Mouse (Mus musculus): ENCODE data around the gene Atg7.
"Not testable (repeated sequence)": the region's sequence is repeated elsewhere in the genome, so short reads cannot be mapped to it uniquely, and the experiment has no call there.

The Atg7 gene

DNA sequence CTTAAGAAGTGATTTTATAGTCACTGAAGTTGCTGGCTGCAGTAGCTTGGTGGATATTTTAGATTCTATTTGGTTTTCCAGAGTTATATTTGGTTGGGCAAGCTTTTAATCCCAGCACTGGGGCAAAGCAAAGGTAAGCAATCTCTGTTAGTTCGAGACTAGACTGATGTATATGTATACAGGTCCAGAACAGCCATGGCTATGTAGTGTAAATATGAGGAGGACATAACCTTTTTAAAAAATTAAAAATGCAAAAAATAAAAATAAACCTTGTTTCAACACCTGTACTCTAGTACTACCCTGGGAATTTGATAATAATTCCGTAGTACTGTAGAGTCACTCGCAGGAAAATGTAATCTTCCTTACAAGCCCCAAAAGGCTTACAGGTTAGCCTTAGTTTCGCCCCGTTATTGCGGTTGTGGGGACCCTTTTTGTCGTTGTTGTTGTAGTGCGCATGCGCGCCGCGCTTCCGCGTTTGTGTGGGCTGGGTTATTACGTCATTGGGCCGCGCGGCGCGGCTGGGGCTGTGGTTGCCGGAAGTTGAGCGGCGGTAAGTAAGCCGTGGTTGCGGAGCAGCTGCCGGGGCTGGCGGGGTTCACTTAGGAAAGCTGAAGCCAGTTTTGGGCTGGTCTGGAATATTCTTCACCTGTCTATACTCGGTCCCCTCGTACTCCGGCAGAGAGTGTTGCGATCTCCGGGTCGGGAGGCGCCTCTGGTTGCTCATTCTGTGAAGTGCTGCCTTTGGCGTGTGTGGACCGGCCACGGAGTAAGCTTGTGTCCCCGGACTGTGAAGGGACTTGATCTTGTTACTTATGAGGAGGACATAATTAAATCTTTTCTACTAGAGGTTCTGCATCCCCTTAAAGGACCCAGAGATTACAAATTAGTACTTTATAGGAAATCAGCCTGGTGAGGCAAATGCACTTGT, at the start of gene Atg7:
Gene Atg7 (plus strand): TSS at position 497 of the 928 bp plus-strand sequence.
- peak; percentile 96 for DNase-seq

DNA sequence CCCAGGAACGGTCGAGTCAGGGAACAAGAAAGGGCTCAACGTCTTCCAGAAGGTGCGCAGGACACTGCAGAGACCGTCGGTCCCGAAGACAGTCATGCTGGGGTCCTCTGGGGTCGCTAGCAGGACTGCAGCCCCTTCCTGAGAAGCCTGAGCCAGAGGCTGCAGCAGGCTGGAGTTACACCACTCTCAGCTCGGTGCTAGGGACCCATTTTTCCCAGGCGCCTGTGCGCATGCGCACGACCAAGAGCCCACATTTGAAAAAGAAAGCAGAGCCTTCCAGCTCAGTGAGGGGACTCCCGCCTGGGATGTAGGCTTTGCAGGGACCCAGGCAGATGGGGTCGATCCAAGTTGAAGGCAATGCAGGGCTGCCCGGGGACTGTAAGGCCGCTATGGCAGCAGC, 28.8 kb upstream of the Atg7 start:
- peak; percentile 59 for DNase-seq

- not testable (repeated sequence) for DNase-seq
Measured at GRCm38 (mm10) chr6:114633886-114634285, 9.0 kb upstream of the Atg7 start.

DNA sequence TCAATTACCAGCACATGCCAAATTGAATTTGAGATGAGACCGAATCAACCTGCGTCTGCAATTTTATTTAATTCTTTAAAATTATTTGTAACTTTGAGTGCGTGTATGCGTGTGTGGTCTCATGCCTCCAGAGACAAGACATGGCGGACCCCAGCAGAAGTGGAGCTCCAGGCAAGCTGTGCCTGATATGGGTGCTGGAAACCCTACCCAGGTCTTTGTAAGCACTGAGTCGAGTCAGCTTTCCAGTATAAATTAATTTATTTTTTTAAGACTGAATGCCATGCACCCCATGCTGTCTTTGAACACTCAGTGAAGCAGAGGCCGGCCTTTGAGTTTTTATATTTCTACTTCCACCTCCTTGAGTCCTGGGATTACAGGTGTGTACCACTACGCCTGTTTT, 819 bp downstream of the Atg7 start:
- DNase-seq: peak; percentile 4

DNA sequence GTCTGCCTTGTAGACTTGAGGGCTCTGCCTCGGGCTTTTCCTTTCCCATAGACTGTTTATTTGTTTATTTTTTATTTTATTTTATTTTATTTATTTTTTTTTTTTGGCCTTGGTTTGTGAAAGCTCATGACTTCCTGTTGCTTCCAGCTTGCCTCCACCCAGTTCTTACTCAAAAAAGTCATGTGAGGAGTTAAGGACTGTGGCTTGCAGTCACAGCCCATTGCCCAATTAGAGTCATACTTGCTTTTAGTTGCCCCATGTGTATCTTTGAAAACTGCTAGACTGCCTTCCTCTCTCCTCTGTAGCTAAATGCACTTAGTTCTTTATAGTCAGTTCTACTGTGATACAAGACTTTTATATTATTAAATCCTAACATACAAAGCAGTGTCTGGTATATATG, 1.6 kb downstream of the Atg7 start:
- peak; percentile 58 for DNase-seq

DNA sequence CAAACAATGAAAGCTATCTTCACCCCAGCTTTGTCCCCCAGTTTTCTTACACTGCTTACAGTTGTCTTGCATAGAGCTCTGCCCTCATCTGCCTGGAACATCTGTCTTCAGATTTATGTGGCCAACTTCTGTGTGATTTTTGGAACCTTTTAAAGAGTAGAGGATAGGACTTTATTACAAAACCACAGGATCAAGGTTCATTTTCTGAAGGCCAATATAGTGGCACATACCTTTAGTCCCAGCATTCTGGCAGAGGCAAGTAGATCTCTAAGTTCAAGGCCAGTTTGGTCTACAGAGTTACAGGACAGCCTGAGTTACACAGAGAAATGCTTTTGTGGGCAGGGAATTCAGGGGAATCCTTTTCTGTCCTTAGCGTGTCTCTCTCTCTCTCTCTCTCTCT, 3.3 kb downstream of the Atg7 start:
- DNase-seq: no peak

- DNase-seq: peak; percentile 27
Measured at GRCm38 (mm10) chr6:114647011-114647410, 4.1 kb downstream of the Atg7 start.

GRCm38 (mm10) chr6:114648352-114649030, 5.6 kb downstream of the Atg7 start:
- DNase-seq: peak; percentile 60

DNA sequence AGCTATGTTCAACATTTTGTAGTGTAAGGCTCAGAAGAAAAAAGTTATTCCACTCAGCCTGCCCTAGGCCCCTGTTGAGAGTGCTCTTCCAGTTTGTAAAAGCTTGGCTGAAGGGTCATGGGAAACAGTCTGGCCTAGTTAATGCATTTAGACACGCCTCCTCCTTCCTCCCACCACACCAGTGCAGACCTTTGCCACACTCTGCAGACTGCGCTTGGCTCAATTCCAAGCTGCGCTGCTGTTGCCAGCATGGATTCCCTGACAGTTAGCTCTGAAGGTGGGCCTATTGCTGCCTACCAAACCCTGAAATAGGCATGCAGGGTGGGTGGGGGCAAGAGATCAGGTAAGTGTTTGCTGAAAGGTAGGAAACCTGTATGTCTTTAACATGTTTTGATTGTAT, 9.3 kb downstream of the Atg7 start:
- DNase-seq: peak; percentile 36

- no peak for DNase-seq
Measured at GRCm38 (mm10) chr6:114656826-114657600, 14.1 kb downstream of the Atg7 start.

GRCm38 (mm10) chr6:114657807-114658206, 14.9 kb downstream of the Atg7 start:
- peak; percentile 43 for DNase-seq

DNA sequence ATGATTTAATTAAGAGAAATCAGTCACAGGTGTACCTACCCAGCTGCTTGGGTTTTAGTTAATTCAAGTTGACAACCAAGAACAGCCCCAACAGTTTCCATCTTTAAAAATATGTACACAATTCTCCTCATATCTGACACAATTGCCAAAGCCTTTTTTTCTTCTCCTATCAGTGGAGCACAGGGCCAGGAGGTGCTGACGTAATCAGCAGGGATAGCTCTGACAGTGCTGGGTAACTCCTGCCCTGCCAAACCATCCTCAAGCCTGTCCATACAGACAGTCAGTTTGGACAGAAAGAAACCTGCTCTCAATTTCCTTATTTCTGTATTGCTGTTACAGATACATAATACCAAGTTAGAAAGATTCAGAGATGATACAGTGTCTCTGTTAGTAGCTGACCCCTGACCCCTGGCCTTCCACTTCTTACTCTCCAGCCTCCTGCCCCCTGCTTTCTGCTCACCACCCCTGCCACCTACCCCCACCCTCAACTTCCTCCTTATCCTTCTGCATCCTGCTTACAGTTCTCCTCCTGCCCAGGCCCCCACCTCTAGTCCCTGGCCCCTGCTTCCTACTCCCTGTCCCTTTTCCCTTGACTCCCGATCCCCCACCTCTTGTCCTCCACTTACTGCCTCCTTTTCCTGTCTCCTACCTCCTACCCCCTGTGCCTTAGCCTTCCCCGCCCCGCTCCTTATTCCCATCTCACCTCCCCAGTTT, 16.5 kb downstream of the Atg7 start:
- no peak for DNase-seq

- DNase-seq: peak; percentile 69
Measured at GRCm38 (mm10) chr6:114659992-114660800, 17.3 kb downstream of the Atg7 start.

- DNase-seq: peak; percentile 53
Measured at GRCm38 (mm10) chr6:114663707-114664106, 20.8 kb downstream of the Atg7 start.

- no peak for DNase-seq
Measured at GRCm38 (mm10) chr6:114664716-114665115, 21.8 kb downstream of the Atg7 start.

DNA sequence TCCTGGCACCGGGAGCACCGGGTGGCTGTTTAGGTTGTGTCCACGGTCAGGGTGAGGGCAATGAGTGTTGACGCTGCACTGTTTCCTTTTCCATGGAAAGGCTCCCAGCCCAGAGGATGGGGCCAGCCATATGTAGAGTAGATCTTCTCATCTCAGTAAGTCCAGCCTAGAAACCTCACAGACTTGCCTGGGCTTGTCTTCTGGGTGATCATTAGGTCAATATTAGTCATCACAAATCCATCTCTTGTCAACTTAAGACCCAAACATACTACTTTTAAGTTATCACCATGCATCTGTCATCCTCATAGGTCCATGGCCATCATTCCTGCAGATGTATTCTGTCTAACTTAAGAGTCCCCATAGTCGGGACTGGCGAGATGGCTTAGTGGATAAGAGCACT, 24.6 kb downstream of the Atg7 start:
- DNase-seq: no peak

DNA sequence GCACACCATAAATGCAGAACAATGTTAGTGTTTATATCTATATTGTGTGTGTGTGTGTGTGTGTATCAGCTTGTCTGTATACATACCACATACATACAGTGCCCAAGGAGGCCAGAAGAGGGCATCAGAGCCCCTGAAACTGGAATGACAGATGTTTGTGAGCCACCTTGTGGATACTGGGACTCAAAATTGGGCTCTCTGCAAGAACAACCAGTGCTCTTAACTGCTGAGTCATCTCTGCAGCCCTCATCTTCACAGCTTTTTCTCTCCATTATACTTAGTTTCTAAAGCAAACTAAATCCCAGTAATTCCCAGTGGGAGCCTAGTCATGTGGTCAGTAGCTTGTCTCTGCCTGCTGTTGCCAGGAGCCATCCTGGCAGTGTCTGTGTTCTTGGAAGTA, 31.9 kb downstream of the Atg7 start:
- DNase-seq: no peak

GRCm38 (mm10) chr6:114676091-114676490, 33.2 kb downstream of the Atg7 start:
- DNase-seq: no peak

DNA sequence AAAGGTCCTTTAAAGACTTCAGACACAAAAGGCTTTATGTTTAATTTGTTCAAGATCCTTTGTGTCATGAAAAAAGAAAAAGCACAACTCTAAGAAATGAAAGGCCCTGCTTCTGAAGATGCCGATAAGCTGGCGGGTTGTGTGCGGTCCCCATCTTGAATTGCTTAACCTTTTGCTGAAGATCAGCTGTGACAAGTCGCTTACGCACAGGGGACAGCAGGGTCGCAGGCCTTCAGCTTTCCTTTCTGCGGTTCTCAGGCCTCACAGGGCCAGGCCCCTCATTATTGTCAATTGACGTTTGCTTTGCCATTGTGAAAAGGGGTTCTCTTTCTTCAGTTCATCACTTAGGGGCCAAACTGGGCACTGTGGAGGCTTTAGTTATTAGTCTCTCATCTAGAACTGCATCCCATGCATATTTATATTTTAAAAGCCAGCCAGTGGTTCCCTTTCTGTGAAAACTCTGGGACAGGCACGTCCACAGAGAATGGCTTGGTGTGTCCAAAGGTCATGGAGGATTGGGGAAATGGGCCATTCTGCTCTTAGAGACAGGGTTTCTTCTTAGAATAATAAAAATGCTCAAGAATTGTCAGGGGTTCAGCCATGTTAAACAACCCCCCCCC, 39.3 kb downstream of the Atg7 start:
- no peak for DNase-seq

DNA sequence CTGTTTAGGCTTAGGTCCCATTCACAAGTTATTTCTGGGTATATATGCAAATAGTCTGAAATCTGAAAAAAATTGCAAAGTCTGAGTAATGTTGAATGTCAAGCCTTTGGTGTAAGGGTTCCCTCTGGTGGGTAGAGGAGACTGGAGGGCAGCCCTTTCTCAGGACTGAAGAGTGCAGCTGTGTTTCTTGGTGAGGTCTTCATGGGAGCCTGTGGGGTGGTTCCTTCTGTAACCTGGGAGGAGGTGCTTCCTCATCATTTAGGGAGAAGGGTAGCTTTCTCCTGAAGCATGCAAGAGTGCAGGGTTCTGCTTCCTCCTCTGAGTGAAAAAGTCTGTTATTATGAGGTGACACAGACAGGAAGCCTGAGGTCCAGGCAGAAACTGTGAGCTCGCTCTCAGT, 40.8 kb downstream of the Atg7 start:
- DNase-seq: no peak

- DNase-seq: no peak
Measured at GRCm38 (mm10) chr6:114684407-114684806, 41.5 kb downstream of the Atg7 start.

All from lung, postnatal 36 days (tissue).